Mouse (Mus musculus) limb, embryonic 11.5 days (tissue): ENCODE measurements around the gene Zfp607a. TPM values are rescaled to one million over a fixed set of nuclear protein-coding genes. Genes with fewer than 3 reads are reported as not detected.

Source experiments
- ATAC-seq: fragments of 200-750 bp; cut with Nextera tagmentation; 2 replicates; pipeline ENCODE4 v1.8.0; 2017; ENCODE audit warnings: low read depth; ENCODE audit not compliant: insufficient number of reproducible peaks, low FRiP score, low TSS enrichment
- DNase-seq: peaks from one replicate; pipeline ENCODE4 v3.0.0-alpha.2; 2015; ENCODE audit warnings: low spot score
- H3K27ac ChIP-seq: fragments of 300-500 bp; sonication (generic); replicated peaks from 2 replicates; pipeline ENCODE4 v1.5.1; 2014; ENCODE audit warnings: low read depth, mild to moderate bottlenecking, low read length
- H3K27me3 ChIP-seq: fragments of 300-500 bp; sonication (generic); 2 replicates; pipeline ENCODE4 v1.6.1; 2014; ENCODE audit warnings: mild to moderate bottlenecking, low read length, mixed read lengths; ENCODE audit not compliant: control insufficient read depth, insufficient read depth
- H3K36me3 ChIP-seq: fragments of 300-500 bp; sonication (generic); 2 replicates; pipeline ENCODE4 v1.6.1; 2014; ENCODE audit warnings: mild to moderate bottlenecking, low read length, moderate library complexity, mixed read lengths; ENCODE audit not compliant: control insufficient read depth, insufficient read depth
- H3K4me1 ChIP-seq: fragments of 300-500 bp; sonication (generic); 2 replicates; pipeline ENCODE4 v1.6.1; 2014; ENCODE audit warnings: low read length, mixed read lengths; ENCODE audit not compliant: control insufficient read depth, insufficient read depth
- H3K4me2 ChIP-seq: fragments of 300-500 bp; sonication (generic); 2 replicates; pipeline ENCODE4 v1.6.1; 2014; ENCODE audit warnings: low read depth, mild to moderate bottlenecking, moderate library complexity; ENCODE audit not compliant: severe bottlenecking
- H3K4me3 ChIP-seq: fragments of 300-500 bp; sonication (generic); 2 replicates; pipeline ENCODE4 v1.5.1; 2014; ENCODE audit warnings: low read depth, low read length
- H3K9ac ChIP-seq: fragments of 300-500 bp; sonication (generic); 2 replicates; pipeline ENCODE4 v1.6.1; 2014; ENCODE audit warnings: mild to moderate bottlenecking, low read length
- H3K9me3 ChIP-seq: fragments of 300-500 bp; sonication (generic); 2 replicates; pipeline ENCODE4 v1.6.1; 2016; ENCODE audit warnings: low read length; ENCODE audit not compliant: control insufficient read depth
- WGBS: fragments of 180-500 bp; shearing (Covaris S2); extraction: QIAGEN DNeasy Blood & Tissue Kit; methylation state at CpG from one replicate; pipeline ENCODE4 v1.1.7; 2014; 5-methylcytosine and 5-hydroxymethylcytosine counted together
- polyA plus RNA-seq: library from polyadenylated mRNA; unstranded; fragments of >200 nt; fragmentation: Nextera tagmentation; extraction: Ambion mirVana; gene quantifications from 2 replicates; pipeline ENCODE4 v1.2.1, GENCODE M21; 2014

Gene Zfp607a
- polyA plus RNA-seq, 1 experiment from 2014 or later, result 3.6 TPM

DNA sequence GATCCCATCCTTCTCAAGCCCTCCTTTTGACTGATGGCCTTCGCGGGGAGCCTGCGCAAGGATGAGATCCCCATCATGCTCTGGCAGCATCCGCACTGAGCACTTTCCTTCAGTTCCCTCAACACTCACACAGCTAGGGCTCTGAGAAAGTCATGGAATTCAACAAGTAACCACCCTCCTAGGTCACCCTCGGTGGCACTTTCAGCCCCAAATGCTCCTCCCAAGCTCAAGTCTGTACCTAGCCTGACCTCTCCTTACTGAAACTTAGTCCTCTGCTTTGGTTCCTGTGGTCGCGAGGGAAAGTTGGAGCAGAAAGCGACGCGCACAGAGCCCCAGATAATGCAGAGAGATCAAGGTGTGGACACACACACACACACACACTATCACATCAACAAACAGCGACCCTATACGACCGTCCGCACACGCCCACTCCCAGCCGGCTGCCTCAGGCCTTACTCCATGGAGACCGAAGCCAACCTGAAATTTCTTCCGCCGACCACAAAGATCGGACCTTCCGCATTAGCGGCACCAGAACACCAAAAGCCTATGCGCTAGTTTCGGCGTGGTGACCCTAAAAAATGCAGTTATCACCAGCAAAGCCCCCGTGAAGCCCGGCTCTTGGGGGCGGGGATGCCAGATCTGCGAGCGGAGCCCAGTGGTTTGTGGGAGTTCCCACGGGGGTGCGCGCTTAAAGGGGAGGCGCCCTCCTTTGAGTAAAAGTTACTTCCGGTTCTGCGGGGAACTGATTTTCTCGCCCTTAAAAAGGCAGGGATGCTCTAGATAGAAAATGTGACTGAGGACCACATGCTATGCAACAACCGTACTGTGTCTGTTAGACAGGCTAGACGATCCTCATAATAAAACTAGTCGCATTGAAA lies 71.7 kb downstream of the Zfp607a start, which contains the start of gene Zfp974:
Zfp974 (minus strand) TSS at position 643 of the 878 bp plus-strand sequence.
- 5% methylated on average over 40 of the region's 40 CpGs for WGBS
- Histone ChIP-seq H3K36me3 (no peaks in the 10 kb centered on the region), H3K9ac (peak within 1 kb of the TSS; percentile 74), H3K27ac (no peak within 1 kb of the TSS), H3K4me2 (peak within 1 kb of the TSS; percentile 84), H3K4me1 (0 out of 2 replicates have a peak, but pooled peaks cover 2% of the 10 kb centered on the region), H3K9me3 (no peaks in the 10 kb centered on the region), H3K27me3 (no peaks in the 10 kb centered on the region), H3K4me3 (peak within 1 kb of the TSS; percentile 73)
- peak; percentile 81 for DNase-seq
- peak; percentile 70; the same call in 1 of the 2 replicates for ATAC-seq

Other genes with a start within 250 kb of the Zfp607a start
- 0.15 and 0.34 TPM in 2 replicates for gene Ttc9b, start 203.6 kb upstream of the Zfp607a start, polyA plus RNA-seq
- 6.8 and 8.6 TPM in 2 replicates for gene Map3k10, start 182.9 kb upstream of the Zfp607a start, polyA plus RNA-seq
- 2.8 and 3.1 TPM in 2 replicates for gene Zfp607b, start 168.2 kb upstream of the Zfp607a start, polyA plus RNA-seq
- 45.6 and 49.9 TPM in 2 replicates for gene Zfp60, start 126.1 kb upstream of the Zfp607a start, polyA plus RNA-seq
- gene Zfp626, start 50.3 kb upstream of the Zfp607a start, polyA plus RNA-seq, result 2.5 and 2.7 TPM in 2 replicates
- gene Zfp59, start 18.9 kb upstream of the Zfp607a start, polyA plus RNA-seq, result 10.1 and 12.0 TPM in 2 replicates
- 9.7 and 10.0 TPM in 2 replicates for gene Zfp974, start 71.9 kb downstream of the Zfp607a start, polyA plus RNA-seq
- 20.2 and 20.4 TPM in 2 replicates for gene Zfp780b, start 121.6 kb downstream of the Zfp607a start, polyA plus RNA-seq
- gene Zfp850, start 156.6 kb downstream of the Zfp607a start, polyA plus RNA-seq, result 8.6 and 9.2 TPM in 2 replicates
- 411 and 438 TPM in 2 replicates for gene Psmc4, start 192.6 kb downstream of the Zfp607a start, polyA plus RNA-seq
- 0.40 and 0.41 TPM in 2 replicates for gene Fcgbp, start 213.7 kb downstream of the Zfp607a start, polyA plus RNA-seq